Mouse (Mus musculus): ENCODE data around the gene H2-M10.1. TPM values are rescaled to one million over a fixed set of nuclear protein-coding genes. Genes with fewer than 3 reads are reported as not detected.
A peak's percentile ranks its signal among the peaks of the same experiment; 100 is the strongest.
"Not testable (repeated sequence)": the region's sequence is repeated elsewhere in the genome, so short reads cannot be mapped to it uniquely, and the experiment has no call there.

H2-M10.1 gene
- polyA plus RNA-seq (2012; rRNA removed) (not detected in 2 replicates), polyA plus RNA-seq (2014; fragmentation: Nextera tagmentation; extraction: Ambion mirVana) (not detected in 2 replicates)

DNA sequence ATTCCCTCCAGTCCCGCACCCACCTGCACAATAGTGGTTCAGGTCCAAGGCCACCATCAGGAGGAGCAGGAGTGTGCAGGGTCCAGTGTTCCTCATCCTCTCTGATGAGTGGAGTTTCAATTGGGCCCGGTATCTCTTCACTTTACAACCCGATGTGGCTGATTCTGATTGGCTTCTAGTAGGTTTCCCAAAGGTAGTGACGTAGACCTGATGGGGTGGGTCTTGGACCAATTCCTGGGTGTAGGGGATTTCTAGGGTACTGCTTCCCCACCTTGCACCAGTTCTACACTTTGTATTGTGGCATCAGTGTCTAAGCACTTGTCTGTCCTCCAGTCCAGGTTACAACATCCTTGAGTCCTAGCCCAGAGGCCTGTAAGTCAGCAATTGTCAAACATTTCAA is at the start of gene H2-M10.1:
H2-M10.1 (minus strand) TSS at position 101 of the 400 bp plus-strand sequence.
- H3K27me3 ChIP-seq (ENCODE audit: control insufficient read depth, insufficient read depth, low read length): no peaks in the 10 kb centered on the region
- H3K9me3 ChIP-seq (ENCODE audit: control insufficient read depth, low read length): no peaks in the 10 kb centered on the region
- H3K4me2 ChIP-seq (replicated peaks; ENCODE audit: low read depth, low read length, severe bottlenecking): no peak within 1 kb of the TSS
- no peak within 1 kb of the TSS for H3K27ac ChIP-seq (replicated peaks; ENCODE audit: low read depth, low read length)
- no peaks in the 10 kb centered on the region for H3K4me1 ChIP-seq (ENCODE audit: control insufficient read depth, insufficient read depth, low read length)
- no peak for ATAC-seq (ENCODE audit: low FRiP score, low read depth)
- H3K9ac ChIP-seq (ENCODE audit: low read depth, low read length, severe bottlenecking): no peak within 1 kb of the TSS
- no peak for DNase-seq (ENCODE audit: low spot score)
- H3K4me3 ChIP-seq (replicated peaks; ENCODE audit: low read length): no peak within 1 kb of the TSS
- TF ChIP-seq POLR2A (IDR thresholded peaks at IDR 0.05; ENCODE audit: borderline replicate concordance, extremely low read depth, insufficient read depth, insufficient read length): no peak
- 82% methylated on average over 4 of the region's 4 CpGs for WGBS
- no peaks in the 10 kb centered on the region for H3K36me3 ChIP-seq (ENCODE audit: control insufficient read depth, insufficient read depth, low read length)

DNA sequence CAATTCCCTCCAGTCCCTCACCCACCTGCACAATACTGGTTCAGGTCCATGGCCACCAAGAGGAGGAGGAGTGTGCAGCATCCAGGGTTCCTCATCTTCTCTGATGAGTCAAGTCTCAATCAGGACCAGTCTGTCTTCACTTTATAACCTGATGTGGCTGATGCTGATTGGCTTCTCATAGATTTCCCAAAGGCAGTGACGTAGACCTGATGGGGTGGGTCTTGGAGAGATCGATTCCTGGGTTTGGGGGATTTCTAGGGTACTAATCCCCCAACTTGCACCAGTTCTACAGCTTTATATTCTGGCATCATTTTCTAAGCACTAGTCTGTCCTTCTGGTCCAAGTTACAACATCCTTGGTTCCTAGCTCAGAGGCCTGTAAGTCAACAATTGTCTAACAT is 42.4 kb upstream of the H2-M10.1 start, which contains the start of gene H2-M10.3:
H2-M10.3 (minus strand) TSS at position 101 of the 400 bp plus-strand sequence.
- DNase-seq (ENCODE audit: low spot score); H3K4me3 ChIP-seq (replicated peaks; ENCODE audit: low read length); H3K4me1 ChIP-seq (ENCODE audit: control insufficient read depth, insufficient read depth, low read length); H3K36me3 ChIP-seq (ENCODE audit: control insufficient read depth, insufficient read depth, low read length); H3K9ac ChIP-seq (ENCODE audit: low read depth, low read length, severe bottlenecking); ATAC-seq (ENCODE audit: low FRiP score, low read depth); H3K9me3 ChIP-seq (ENCODE audit: control insufficient read depth, low read length); H3K27ac ChIP-seq (replicated peaks; ENCODE audit: low read depth, low read length); H3K27me3 ChIP-seq (ENCODE audit: control insufficient read depth, insufficient read depth, low read length); H3K4me2 ChIP-seq (replicated peaks; ENCODE audit: low read depth, low read length, severe bottlenecking): not testable (repeated sequence)
- 92% methylated on average over 2 of the region's 2 CpGs for WGBS

GRCm38 (mm10) chr17:36362404-36362803 is 36.4 kb upstream of the H2-M10.1 start:
- H3K4me3 ChIP-seq (replicated peaks; ENCODE audit: low read length); H3K36me3 ChIP-seq (ENCODE audit: control insufficient read depth, insufficient read depth, low read length); H3K4me1 ChIP-seq (ENCODE audit: control insufficient read depth, insufficient read depth, low read length); H3K9me3 ChIP-seq (ENCODE audit: control insufficient read depth, low read length); H3K27me3 ChIP-seq (ENCODE audit: control insufficient read depth, insufficient read depth, low read length); H3K4me2 ChIP-seq (replicated peaks; ENCODE audit: low read depth, low read length, severe bottlenecking); H3K9ac ChIP-seq (ENCODE audit: low read depth, low read length, severe bottlenecking); H3K27ac ChIP-seq (replicated peaks; ENCODE audit: low read depth, low read length); ATAC-seq (ENCODE audit: low FRiP score, low read depth); DNase-seq (ENCODE audit: low spot score): not testable (repeated sequence)

GRCm38 (mm10) chr17:36357512-36357911 is 31.6 kb upstream of the H2-M10.1 start:
- not testable (repeated sequence) for H3K27me3 ChIP-seq (ENCODE audit: control insufficient read depth, insufficient read depth, low read length); H3K4me3 ChIP-seq (replicated peaks; ENCODE audit: low read length); H3K4me1 ChIP-seq (ENCODE audit: control insufficient read depth, insufficient read depth, low read length); H3K9ac ChIP-seq (ENCODE audit: low read depth, low read length, severe bottlenecking); H3K4me2 ChIP-seq (replicated peaks; ENCODE audit: low read depth, low read length, severe bottlenecking); H3K9me3 ChIP-seq (ENCODE audit: control insufficient read depth, low read length); H3K27ac ChIP-seq (replicated peaks; ENCODE audit: low read depth, low read length); ATAC-seq (ENCODE audit: low FRiP score, low read depth); H3K36me3 ChIP-seq (ENCODE audit: control insufficient read depth, insufficient read depth, low read length)
- DNase-seq (ENCODE audit: low spot score): peak; percentile 5

GRCm38 (mm10) chr17:36355763-36356162 is 29.8 kb upstream of the H2-M10.1 start:
- H3K4me3 ChIP-seq (replicated peaks; ENCODE audit: low read length): no peak overlapping the region
- H3K9ac ChIP-seq (ENCODE audit: low read depth, low read length, severe bottlenecking): no peak overlapping the region
- DNase-seq (ENCODE audit: low spot score) (no peak), ATAC-seq (ENCODE audit: low FRiP score, low read depth) (no peak)
- TF ChIP-seq POLR2A (IDR thresholded peaks at IDR 0.05; ENCODE audit: borderline replicate concordance, extremely low read depth, insufficient read depth, insufficient read length): no peak
- H3K27me3 ChIP-seq (ENCODE audit: control insufficient read depth, insufficient read depth, low read length): no peaks in the 10 kb centered on the region; the same call in 1 of the 2 replicates
- H3K9me3 ChIP-seq (ENCODE audit: control insufficient read depth, low read length): no peaks in the 10 kb centered on the region
- 36% methylated on average over 3 of the region's 3 CpGs for WGBS
- no peak overlapping the region for H3K4me2 ChIP-seq (replicated peaks; ENCODE audit: low read depth, low read length, severe bottlenecking)
- H3K27ac ChIP-seq (replicated peaks; ENCODE audit: low read depth, low read length): no peak overlapping the region
- no peaks in the 10 kb centered on the region for H3K36me3 ChIP-seq (ENCODE audit: control insufficient read depth, insufficient read depth, low read length)
- H3K4me1 ChIP-seq (ENCODE audit: control insufficient read depth, insufficient read depth, low read length): no peaks in the 10 kb centered on the region

- peak; percentile 64 for DNase-seq (ENCODE audit: low spot score)
- not testable (repeated sequence) for H3K4me3 ChIP-seq (replicated peaks; ENCODE audit: low read length); H3K27ac ChIP-seq (replicated peaks; ENCODE audit: low read depth, low read length); H3K36me3 ChIP-seq (ENCODE audit: control insufficient read depth, insufficient read depth, low read length); H3K27me3 ChIP-seq (ENCODE audit: control insufficient read depth, insufficient read depth, low read length); H3K4me1 ChIP-seq (ENCODE audit: control insufficient read depth, insufficient read depth, low read length); H3K9ac ChIP-seq (ENCODE audit: low read depth, low read length, severe bottlenecking); H3K4me2 ChIP-seq (replicated peaks; ENCODE audit: low read depth, low read length, severe bottlenecking); ATAC-seq (ENCODE audit: low FRiP score, low read depth); H3K9me3 ChIP-seq (ENCODE audit: control insufficient read depth, low read length)
These were observed 29.4 kb upstream of the H2-M10.1 start for GRCm38 (mm10) chr17:36355343-36355742.
